Mouse (Mus musculus): ENCODE results near the gene Grm8.

GRCm38 (mm10) chr6:27645054-27645453, 489.9 kb downstream of the Grm8 start:
- TF ChIP-seq CTCF (IDR thresholded peaks at IDR 0.05; ENCODE audit: borderline replicate concordance, insufficient read depth, low read length) = no peak
- TF ChIP-seq POLR2A (IDR thresholded peaks at IDR 0.05; ENCODE audit: low read depth, low read length) = no peak

Data from embryonic fibroblast, embryonic 13.5 days (primary cell).